Mouse (Mus musculus) intestine, postnatal 0 days (tissue): ENCODE data around the gene Rassf3. TPM values are rescaled to one million over a fixed set of nuclear protein-coding genes. Genes with fewer than 3 reads are reported as not detected.

ENCODE experiments used
- ATAC-seq: fragments of 200-750 bp; cut with Nextera tagmentation; 2 replicates; pipeline ENCODE4 v1.8.0; 2017; ENCODE audit warnings: mild to moderate bottlenecking, moderate TSS enrichment, moderate library complexity
- H3K27ac ChIP-seq: fragments of 300-500 bp; sonication (generic); 2 replicates; pipeline ENCODE4 v1.5.1; 2014; ENCODE audit warnings: mild to moderate bottlenecking, low read depth, low read length, moderate library complexity
- H3K27me3 ChIP-seq: fragments of 300-500 bp; sonication (generic); replicated peaks from 2 replicates; pipeline ENCODE4 v1.6.1; 2014; ENCODE audit warnings: low read length, mixed read lengths; ENCODE audit not compliant: control insufficient read depth, insufficient read depth
- H3K36me3 ChIP-seq: fragments of 300-500 bp; sonication (generic); 2 replicates; pipeline ENCODE4 v1.6.1; 2014; ENCODE audit warnings: mild to moderate bottlenecking, moderate library complexity; ENCODE audit not compliant: control insufficient read depth, insufficient read depth
- H3K4me1 ChIP-seq: fragments of 300-500 bp; sonication (generic); replicated peaks from 2 replicates; pipeline ENCODE4 v1.6.1; 2014; ENCODE audit warnings: antibody characterized with exemption, low read length, mixed read lengths; ENCODE audit not compliant: control insufficient read depth, insufficient read depth
- H3K4me2 ChIP-seq: fragments of 300-500 bp; sonication (generic); replicated peaks from 2 replicates; pipeline ENCODE4 v1.6.1; 2014; ENCODE audit warnings: low read depth, mild to moderate bottlenecking, moderate library complexity
- H3K4me3 ChIP-seq: fragments of 300-500 bp; sonication (generic); 2 replicates; pipeline ENCODE4 v1.5.1; 2014; ENCODE audit warnings: low read depth, low read length
- H3K9ac ChIP-seq: fragments of 300-500 bp; sonication (generic); 2 replicates; pipeline ENCODE4 v1.6.1; 2014; ENCODE audit warnings: mild to moderate bottlenecking, low read depth, low read length
- H3K9me3 ChIP-seq: fragments of 300-500 bp; sonication (generic); 2 replicates; pipeline ENCODE4 v1.6.1; 2016; ENCODE audit warnings: mixed run types; ENCODE audit not compliant: control insufficient read depth
- CTCF ChIP-seq: sonication (generic); IDR thresholded peaks from 2 replicates; pipeline ENCODE4 v1.5.1; 2016; ENCODE audit warnings: low read depth, mild to moderate bottlenecking, control low read depth, antibody characterized with exemption, moderate library complexity
- WGBS: fragments of 180-500 bp; shearing (Covaris S2); extraction: QIAGEN DNeasy Blood & Tissue Kit; methylation state at CpG from one replicate; pipeline ENCODE4 v1.1.7; 2014; 5-methylcytosine and 5-hydroxymethylcytosine counted together
- polyA plus RNA-seq: library from polyadenylated mRNA; unstranded; fragments of >200 nt; fragmentation: Nextera tagmentation; extraction: Ambion mirVana; gene quantifications from 2 replicates; pipeline ENCODE4 v1.2.1, GENCODE M21; 2015

The Rassf3 gene
- polyA plus RNA-seq, 1 experiment from 2014 or later = 16.7 TPM

- Histone ChIP-seq H3K4me3 (no peak overlapping the region), H3K4me1 (no peaks in the 10 kb centered on the region), H3K4me2 (no peak overlapping the region; the same call in 1 of the 2 replicates), H3K27ac (peak overlapping the region; percentile 77), H3K9me3 (no peaks in the 10 kb centered on the region), H3K27me3 (no peaks in the 10 kb centered on the region), H3K36me3 (peaks cover 75% of the 10 kb centered on the region), H3K9ac (no peak overlapping the region)
- peak; percentile 42 for ATAC-seq
- WGBS = 72% methylated on average over 24 of the region's 24 CpGs
- TF ChIP-seq CTCF = no peak
These were observed 100.3 kb downstream of the Rassf3 start for GRCm38 (mm10) chr10:121375649-121376493.

- WGBS = 75% methylated on average over 17 of the region's 17 CpGs
- ATAC-seq = no peak
- Histone ChIP-seq H3K9ac (no peak overlapping the region), H3K36me3 (peaks cover 70% of the 10 kb centered on the region), H3K4me3 (no peak overlapping the region), H3K4me1 (no peaks in the 10 kb centered on the region), H3K4me2 (no peak overlapping the region), H3K27me3 (no peaks in the 10 kb centered on the region), H3K27ac (peak overlapping the region; percentile 77), H3K9me3 (no peaks in the 10 kb centered on the region)
- no peak for TF ChIP-seq CTCF
These were observed 101.2 kb downstream of the Rassf3 start for GRCm38 (mm10) chr10:121374693-121375620.

GRCm38 (mm10) chr10:121374013-121374412 lies 102.1 kb downstream of the Rassf3 start:
- Histone ChIP-seq H3K27ac (no peak overlapping the region), H3K4me2 (no peak overlapping the region), H3K9me3 (no peaks in the 10 kb centered on the region), H3K27me3 (no peaks in the 10 kb centered on the region), H3K4me3 (no peak overlapping the region), H3K36me3 (peaks cover 64% of the 10 kb centered on the region), H3K4me1 (no peaks in the 10 kb centered on the region), H3K9ac (no peak overlapping the region)
- WGBS = 78% methylated on average over 12 of the region's 12 CpGs
- ATAC-seq = no peak
- TF ChIP-seq CTCF = no peak

GRCm38 (mm10) chr10:121370777-121371176 lies 105.4 kb downstream of the Rassf3 start:
- WGBS = 91% methylated on average over 6 of the region's 6 CpGs
- ATAC-seq = no peak
- Histone ChIP-seq H3K9ac (no peak overlapping the region), H3K4me1 (no peaks in the 10 kb centered on the region), H3K27me3 (no peaks in the 10 kb centered on the region), H3K4me2 (no peak overlapping the region), H3K9me3 (no peaks in the 10 kb centered on the region), H3K27ac (no peak overlapping the region; the same call in 1 of the 2 replicates), H3K36me3 (peaks cover 34% of the 10 kb centered on the region), H3K4me3 (no peak overlapping the region)
- peak; percentile 57 for TF ChIP-seq CTCF

GRCm38 (mm10) chr10:121368783-121369465 lies 107.2 kb downstream of the Rassf3 start:
- Histone ChIP-seq H3K36me3 (peaks cover 23% of the 10 kb centered on the region), H3K4me1 (no peaks in the 10 kb centered on the region), H3K9me3 (no peaks in the 10 kb centered on the region), H3K27me3 (no peaks in the 10 kb centered on the region), H3K27ac (peak overlapping the region; percentile 46; the same call in 1 of the 2 replicates), H3K4me3 (no peak overlapping the region), H3K9ac (no peak overlapping the region), H3K4me2 (no peak overlapping the region)
- 66% methylated on average over 18 of the region's 18 CpGs for WGBS
- no peak for TF ChIP-seq CTCF
- ATAC-seq = peak; percentile 17; the same call in 1 of the 2 replicates
